Mouse (Mus musculus) embryo, embryonic 9.5 days (tissue): Measurements from ENCODE around the gene Gm12216.

Experiments
- DNase-seq: peaks from one replicate; pipeline ENCODE4 v3.0.0-alpha.2; 2017; ENCODE audit errors: extremely low spot score

The Gm12216 gene

DNA sequence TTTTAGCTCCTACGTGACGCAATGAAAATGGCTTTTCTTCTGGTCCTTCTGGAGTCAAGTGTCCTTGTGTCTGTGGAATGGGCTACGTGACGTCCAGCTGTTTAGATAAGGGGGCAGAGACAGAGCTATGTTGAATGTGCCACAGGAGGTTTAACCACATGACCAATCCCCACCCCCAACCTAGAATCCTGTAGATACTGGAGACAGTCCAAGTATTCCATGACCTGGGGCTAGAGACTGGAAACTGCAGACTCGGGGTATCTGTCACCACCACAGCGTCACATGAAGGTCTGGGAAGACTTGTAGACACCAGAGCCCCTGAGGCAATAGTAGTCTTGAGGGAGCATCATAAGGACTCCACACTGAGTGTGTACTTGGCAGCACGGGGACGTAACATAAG, 63.2 kb downstream of the Gm12216 start:
- DNase-seq, result no peak

DNA sequence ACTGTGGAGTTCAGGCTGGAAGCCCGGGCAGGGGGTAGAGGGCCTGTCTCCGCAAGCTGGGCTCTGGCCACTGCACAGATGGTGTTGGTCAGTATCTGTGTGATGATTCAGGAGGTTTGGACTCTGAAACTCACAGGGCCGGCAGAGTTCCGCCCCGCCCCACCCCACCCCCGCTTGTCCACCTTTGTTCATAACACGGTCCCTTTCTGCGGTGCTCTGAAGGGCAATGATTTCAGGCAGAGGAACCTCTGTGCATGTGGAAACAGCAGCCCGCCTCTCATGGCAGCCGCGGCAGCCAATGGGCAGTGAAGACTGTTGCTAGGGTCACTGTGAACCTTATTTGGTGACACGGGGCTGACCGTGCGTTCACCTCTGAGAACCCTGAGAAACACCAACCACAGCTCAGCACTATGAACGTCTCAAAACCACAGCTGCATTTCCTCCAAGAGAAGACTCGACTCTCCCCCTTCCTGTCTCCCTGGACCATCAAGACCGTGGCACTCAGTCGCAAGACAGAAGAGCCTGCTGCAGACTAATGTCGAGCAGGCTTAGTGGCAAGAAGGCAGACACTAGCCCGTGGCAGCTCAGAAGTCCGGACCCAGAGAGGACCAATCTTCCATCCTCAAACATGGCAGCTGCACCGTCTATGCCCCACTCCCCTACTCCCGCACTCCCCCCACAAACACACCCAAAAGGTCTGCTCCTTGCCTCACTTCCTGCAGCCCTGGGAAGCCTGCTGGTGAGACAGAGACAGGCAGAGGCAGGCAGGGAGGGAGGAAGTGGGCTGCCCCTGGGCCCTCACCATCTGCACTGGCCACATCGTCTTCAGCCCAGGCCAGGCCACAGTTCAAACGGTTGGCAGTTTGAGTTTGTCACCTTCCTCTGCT, 64.1 kb downstream of the Gm12216 start:
- DNase-seq, result peak; percentile 30

DNA sequence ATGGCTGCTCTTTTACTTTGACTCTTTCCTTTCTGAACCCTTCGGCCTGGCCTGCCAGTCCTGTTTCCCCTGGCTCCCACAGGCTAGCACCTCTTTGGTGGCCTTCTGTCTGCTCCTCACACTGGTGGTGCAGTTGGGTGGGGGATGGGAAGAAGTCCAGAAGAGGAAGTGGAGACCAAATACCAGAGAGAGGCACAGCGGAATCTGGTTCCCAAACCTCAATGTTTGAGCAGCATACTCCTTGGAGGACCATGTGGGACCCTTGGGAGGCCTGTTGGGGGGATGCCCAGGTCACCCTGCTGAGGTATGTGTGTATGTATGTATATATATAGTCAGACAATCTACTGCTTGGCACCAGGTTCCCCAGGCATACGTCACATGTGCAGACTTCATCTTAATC, 65.0 kb downstream of the Gm12216 start:
- no peak for DNase-seq

DNA sequence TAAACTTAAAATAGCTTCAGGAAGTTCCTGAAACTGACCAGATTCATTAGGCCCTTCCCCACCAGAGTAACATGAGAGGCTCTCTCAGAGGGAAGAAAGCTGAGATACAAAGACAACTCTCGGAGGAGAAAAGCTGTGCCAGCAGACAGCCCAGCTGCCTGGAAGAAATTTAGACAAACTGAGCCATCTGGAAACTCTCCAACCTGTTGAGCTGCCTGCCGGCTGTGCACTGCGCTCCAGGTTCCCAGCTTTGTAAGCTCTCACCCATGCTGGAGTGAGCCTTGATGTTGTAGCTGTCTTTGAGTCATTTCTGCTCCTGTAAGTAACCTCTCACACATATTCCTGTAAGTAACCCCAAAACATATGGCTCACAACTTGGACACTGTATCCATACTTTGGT, 66.1 kb downstream of the Gm12216 start:
- DNase-seq, result no peak

DNA sequence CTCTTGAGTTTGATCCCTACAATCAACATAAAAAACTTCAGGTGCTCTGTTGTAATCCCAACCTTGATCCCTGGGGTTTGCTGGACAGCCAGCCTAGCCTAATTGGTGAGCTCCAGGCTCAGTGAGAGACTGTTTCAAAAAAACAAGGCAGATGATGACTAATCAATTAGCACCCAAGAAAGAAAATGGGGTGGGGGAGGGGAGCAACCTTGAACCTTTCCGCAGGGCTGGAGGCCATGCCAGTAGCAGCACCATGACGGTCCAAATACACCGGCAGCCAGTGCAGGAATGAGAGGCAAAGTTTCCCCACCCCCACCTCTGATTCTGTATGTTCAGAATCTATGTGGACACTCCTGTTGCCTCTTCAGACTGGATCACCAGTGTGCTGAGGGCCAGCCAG, 69.8 kb downstream of the Gm12216 start:
- DNase-seq, result no peak

DNA sequence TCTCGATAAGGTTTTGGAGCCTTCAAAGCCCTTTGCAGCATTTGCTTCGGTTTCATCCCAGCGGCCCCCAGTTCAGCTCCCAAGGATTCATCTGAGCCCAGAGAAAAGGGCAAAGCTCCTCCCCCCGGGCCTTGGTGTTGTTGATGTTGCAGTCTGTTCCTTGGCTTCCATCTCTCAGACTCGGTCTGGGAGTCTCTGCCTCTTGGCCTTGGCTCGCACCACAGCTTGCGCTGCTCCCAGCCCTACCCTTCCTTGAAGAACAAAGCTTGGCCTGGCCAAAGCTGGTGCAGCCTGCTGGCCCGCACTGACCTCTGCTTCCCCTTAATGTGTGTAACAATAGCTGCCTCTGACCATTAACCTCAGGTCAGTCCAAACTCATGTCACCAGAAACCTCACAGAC, 70.9 kb downstream of the Gm12216 start:
- DNase-seq, result no peak

DNA sequence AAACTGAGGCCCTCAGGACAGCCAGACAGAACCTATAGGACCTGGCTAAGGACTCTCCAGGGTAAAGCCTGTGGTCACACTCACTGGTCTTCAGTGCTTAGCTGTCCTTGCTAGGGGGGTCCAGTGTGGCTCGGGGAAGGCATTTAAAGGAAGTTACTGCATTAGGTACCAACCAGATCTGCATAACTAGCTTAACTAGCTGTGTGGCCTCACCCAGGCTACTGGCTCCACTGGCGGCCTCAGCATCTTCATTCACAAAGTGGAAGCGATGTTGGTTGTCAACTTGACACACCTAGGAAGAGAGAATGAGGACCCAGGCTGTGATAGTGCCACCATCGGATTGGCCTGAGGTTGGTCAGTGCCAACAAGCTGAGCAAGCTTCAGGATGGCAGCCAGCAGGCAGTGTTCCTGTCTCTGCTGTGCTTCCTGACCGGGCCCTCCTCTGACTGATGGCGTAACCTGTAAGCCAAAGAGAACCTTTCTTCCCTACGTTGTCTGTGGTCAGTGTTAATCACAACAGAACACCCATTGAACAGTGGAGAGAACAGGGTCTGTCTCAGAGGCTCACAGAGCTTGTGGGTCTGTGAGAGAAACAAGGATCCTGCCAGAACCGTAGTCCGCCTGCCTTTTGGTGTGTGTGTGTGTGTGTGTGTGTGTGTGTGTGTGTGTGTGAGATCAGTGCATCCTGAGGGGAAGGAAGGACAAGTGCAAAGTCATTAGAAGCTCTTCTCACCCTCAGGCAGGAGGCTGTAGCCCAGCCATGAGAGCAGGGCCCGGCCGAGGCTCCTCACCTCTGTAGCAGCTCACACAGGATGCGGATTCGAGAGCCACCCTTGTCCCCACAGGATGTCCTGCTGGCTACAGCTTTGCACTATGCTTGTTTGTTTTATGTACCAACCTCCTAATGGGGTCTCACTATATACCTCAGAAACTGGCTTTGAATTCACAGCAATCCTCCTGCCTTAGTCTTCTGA, 72.7 kb downstream of the Gm12216 start:
- no peak for DNase-seq

DNA sequence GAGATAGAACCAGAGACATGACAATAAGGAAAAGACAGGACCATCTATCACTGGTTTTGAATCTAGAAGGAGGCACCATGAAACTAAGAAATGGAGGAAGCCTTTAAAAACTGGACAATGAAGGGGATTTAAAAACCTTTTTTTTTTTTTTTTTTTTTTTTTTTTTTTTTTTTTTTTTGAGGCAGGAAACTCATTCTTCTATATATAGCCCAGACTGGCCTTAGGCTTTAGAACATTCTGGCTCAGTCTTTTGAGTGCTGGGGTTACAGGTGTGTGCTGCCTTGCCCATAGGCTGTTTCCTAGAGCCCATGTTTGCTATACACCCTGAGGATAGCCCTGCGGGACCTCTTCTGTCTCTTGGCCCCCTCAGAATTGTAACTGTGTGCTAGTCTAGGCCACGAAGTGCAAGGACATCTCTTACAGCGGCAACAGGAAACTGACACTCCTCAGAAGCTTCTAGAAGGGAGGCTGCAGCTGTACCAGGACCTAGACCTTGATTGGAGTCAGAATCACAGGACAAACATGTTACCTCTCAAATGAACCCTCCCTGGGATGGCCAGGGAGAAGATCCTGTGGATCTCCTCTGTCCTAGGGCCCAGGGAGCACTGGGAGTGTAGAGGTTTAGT, 73.6 kb downstream of the Gm12216 start:
- DNase-seq, result no peak

DNA sequence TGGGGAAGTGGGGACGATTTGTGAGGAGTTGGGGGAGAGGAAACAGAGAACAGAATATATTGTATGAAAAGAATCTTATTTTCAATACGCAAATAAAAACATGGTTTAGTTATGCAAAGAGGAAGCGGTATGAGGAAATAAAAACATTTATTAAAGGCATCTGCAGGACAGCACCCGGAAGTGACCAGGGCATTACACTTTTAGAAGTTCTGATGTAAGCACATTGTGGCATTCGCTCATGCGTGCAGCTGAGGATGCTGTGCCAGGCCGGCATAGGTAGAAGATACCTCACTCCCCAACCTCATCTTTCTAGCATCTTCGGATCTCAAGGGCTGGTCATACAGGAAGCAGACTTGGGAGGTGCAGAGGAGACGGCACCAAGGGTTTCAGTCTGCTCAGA, 75.8 kb downstream of the Gm12216 start:
- no peak for DNase-seq

DNA sequence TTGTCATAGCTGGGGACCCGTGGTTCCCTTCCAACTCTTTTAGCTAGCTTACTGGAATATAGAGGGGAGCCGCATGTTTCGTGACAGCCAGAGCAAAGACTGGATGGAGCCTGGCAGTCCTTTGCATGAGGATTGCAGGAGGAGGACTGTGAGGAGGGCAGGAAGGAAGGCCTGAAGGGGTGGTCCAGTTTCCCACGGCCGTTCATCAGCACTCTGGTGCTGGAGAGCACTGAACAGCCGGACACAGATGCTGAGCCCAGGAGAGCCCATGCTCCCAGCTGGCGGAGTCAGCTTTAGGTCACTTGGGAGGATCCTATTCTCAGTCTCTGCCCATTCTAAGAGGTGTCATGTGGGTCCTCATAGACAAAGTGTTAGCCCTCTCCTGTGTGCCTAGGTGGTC, 77.1 kb downstream of the Gm12216 start:
- no peak for DNase-seq

DNA sequence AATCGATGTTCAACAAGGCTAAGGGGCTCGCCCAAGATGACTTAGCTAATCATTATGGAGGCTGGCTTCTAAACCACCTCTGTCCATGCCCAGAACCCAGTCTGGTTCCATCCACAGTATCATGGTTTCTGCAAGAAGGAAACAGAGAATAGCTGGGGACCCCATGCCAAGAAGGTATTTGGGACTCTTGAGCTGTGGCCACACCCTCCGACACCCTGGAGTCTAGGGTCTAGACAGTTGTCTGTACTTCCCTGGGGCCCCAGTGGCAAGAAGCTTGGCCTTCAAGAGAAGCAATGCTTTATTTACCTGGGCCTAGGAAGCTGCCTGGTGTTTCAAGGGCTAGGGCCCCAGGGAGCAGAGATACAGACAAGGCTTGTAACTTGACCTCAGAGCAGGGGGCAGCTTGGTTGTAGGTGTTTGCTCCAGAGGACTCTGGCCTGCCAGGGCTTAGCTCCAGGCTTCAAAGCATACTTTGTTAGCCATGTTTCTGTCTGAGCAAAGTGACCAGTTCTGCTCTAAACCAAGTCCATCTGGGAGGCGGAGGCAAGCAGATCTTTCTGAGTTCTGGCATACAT, 77.8 kb downstream of the Gm12216 start:
- no peak for DNase-seq

DNA sequence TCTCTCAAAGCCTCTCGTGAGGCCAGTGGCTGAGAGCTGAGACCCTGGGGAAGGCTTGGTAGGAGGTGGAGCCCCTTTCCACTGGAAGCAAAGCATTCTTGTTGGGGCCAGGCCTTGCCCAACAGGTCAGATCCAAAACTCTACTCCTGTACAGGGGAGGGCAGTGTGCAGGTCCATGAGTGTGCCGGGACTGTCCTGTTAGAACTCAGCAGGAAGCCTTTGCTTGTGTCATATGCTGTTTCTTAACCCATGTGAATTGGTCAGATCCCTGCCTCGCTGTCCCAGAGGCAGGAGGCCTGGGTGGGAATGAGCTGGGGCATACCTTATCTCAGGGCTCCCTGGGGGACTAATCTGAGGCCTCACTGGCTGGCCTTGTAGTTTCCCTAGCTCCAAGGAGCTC, 78.8 kb downstream of the Gm12216 start:
- no peak for DNase-seq

DNA sequence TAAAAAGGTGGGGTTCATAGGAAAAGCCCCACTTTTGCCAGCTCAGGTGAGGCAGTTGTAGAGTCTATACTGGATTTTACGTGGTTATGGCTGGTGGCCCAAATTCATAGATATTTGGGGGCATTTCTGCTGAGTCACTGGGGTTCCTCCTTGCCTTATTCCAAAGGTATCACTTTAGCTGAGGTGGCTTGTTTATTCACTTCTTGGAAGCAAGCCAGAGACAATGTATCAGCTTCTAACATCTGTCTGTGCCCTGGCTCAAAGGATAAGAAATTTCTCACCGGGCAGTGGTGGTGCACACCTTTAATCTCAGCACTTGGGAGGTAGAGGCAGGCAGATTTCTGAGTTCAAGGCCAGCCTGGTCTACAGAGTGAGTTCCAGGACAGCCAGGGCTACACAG, 79.2 kb downstream of the Gm12216 start:
- DNase-seq, result no peak

DNA sequence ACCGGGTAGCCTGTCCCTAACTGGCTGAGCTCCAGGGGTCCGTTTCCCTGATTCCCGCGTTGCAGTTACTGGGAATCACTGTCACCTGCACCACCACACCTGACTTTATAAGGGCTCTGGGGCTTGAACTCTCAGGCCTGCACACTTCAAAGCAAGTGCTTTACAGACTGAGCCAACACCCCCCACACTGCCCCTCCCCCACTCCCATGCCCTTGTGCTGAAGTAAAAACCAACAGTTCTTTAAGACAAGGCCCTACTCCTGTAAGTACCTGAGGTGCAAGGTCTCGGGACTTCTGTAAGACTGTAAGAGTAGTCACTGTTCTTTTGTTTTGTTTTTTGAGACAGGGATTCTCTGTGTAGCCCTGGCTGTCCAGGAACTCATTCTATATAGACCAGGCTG, 80.6 kb downstream of the Gm12216 start:
- no peak for DNase-seq

DNA sequence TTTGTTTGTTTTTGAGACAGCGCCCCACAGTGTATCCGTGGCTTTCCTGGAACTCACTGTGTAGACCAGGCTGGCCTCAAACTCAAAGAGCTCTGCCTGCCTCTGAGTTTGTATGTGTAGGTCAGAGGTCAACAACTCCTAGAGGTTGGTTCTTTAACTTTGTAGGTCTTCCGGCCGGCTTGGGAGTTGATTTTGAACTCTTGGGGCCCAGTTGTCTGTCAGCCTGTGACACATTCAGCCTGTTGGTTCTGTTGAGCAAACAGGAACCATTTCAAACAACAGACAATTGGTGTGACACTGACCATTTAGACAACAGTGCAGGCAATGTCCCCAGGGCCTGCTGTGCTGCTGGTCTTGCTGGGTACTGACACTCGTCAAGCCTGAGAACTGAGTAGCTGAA, 81.3 kb downstream of the Gm12216 start:
- DNase-seq, result no peak

DNA sequence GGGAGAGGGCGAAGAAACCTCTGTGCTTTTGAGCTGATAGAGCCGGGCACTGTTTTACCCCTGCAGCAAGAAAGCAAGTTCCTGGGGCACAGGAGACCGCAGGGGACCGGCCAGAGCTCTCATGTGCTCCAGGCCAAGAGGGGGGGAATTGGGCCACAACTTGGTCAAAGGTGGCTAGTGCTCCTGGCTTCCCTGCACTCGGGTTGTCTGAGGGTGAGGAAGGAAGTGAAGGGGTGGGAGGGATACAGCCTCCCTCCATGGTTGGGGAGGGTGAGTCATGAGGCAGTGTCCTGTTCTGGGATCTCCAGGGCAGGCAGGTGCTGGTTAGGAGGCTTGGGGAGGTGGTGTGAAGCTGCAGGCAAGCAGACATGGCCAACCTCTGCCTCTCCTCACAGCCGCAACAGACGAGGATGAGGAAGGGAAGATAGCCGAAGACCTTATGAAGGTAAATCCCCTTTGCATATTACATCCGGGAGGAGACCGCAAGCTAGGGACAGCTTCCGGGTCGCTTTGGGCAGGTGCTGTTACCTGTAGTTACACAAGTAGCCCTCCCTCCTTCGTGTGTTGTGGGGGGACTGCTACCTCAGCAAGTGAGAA, 84.3 kb downstream of the Gm12216 start:
- no peak for DNase-seq

DNA sequence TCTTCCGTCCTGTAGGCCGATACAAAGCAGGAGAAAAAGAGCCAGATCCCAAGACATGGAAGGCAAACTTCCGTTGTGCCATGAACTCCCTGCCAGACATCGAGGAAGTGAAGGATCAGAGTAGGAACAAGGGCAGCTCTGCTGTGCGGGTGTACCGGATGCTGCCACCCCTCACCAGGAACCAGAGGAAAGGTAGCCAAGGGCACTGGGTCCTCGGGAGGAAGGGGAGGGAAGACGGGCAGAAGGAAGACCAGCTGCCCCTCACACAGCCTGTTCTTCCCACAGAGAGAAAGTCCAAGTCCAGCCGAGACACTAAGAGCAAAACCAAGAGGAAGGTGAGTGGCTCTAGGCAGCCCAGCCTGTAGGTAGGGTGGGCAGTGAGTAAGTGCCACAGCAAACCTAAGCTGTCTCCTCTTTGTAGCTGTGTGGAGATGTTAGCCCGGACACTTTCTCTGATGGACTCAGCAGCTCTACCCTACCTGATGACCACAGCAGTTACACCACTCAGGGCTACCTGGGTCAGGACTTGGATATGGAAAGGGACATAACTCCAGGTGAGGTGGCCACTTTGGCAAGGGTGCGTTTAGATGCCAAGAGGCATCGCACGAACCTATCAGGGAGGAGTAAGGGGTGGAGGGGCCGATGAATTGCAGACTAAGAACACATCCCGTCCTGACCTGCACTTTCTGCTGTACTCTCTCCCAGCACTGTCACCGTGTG, 85.3 kb downstream of the Gm12216 start:
- no peak for DNase-seq

DNA sequence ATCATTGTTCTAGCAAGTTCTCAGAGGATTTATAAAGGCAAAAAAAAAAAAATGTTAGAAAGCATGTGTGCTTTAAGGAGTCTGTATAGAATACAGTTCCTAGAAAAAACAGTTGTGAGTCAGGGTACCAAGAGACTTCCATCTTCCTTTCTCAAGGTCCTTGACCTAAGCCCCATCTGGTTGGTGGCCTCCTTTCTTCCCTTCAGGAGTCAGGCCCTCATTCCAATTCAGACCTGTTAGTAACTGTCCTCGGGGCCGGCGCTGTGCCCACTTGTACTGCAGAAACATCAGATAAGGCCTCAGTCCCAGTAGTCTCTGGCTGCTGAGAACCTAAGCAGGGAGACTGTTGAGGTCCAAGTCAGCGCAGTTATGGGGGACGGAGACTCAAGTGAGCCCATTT, 86.0 kb downstream of the Gm12216 start, which contains the start of gene Gm17334:
Gene Gm17334 (minus strand): TSS at position 101 of the 400 bp plus-strand sequence.
- DNase-seq, result no peak

DNA sequence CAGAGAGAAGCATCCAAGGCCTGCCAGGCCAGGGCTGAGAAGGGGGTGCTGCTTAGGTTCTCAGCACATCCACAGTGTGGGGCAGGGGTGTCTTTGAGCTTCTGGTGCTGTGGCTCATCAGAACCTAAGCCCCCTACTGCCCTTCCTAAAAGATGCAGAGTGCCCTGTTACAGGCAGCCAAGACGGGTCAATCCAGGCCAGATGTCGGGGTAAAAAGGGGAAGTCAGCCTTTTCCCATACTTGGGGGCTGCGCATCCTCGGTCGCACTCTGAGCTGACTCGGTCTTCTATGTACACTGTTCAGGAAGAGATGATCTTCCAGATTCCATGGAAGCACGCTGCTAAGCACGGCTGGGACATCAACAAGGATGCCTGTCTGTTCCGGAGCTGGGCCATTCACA, 86.5 kb downstream of the Gm12216 start:
- no peak for DNase-seq

DNA sequence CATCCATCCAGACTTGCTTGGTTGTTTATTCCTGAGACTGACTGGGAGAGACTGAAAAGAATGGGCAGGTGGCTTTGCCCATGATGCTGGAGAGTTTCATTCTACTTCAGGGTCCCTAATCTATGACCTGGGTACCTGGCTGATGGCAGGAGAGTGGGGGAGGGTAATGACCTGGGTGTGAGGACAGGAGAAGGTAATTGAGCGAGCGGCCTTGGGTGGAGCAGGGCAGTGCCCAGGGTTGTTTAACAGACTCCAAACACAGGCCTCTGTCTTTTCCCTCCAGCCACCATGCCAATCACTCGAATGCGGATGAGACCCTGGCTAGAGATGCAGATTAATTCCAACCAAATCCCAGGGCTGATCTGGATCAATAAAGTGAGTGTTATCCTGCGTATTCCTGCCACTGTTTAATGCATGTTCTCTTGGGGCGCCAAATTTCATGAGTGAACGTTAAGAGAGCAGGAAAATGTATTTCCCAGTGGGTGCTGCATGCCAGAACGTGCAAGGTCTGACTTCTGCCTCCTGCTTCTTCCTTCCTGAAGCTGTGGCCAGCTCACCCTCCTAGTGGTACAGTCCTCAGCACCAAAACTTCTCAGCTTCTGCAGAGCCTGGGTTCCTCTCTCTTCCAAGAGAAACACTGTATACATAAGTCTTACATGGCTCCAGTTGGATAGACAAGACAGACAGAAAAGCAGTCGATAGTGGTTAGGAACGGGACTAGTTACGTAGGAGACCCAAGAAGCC, 87.9 kb downstream of the Gm12216 start:
- no peak for DNase-seq
